Mouse (Mus musculus) cerebellum, adult 9-10 months (tissue): ENCODE measurements around the gene Gsg1.

ENCODE experiments used
- DNase-seq: peaks from one replicate; pipeline ENCODE4 v3.0.0; 2022

Gene Gsg1

GRCm38 (mm10) chr6:135254153-135254552 lies at the start of gene Gsg1:
Gene Gsg1, minus strand, starts transcription at chr6:135254351.
- DNase-seq, result no peak

GRCm38 (mm10) chr6:135302421-135303125 lies 48.4 kb upstream of the Gsg1 start:
- no peak for DNase-seq

DNA sequence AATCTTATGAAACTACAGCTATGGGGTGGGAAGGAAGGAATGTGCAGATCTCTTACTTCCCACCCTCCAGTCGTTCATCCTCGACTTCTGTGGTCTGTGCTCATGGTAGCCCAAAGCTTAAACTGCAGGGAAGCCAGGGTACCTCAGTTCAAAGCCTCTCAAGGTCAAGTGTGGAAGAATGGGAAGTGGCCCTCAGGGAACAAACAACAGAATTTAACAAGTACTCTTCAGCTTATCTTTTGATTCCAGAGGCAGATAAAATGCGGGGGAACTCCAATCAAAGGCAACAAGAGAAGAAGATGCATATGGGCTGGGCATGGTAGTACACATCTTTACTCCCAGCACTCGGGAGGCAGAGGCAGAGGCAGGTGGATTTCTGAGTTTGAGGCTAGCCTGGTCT lies 46.3 kb upstream of the Gsg1 start:
- no peak for DNase-seq

GRCm38 (mm10) chr6:135299024-135299550 lies 44.9 kb upstream of the Gsg1 start:
- DNase-seq, result no peak

GRCm38 (mm10) chr6:135297570-135297969 lies 43.4 kb upstream of the Gsg1 start:
- no peak for DNase-seq

- DNase-seq, result no peak
Measured at GRCm38 (mm10) chr6:135296267-135296666, 42.1 kb upstream of the Gsg1 start.

DNA sequence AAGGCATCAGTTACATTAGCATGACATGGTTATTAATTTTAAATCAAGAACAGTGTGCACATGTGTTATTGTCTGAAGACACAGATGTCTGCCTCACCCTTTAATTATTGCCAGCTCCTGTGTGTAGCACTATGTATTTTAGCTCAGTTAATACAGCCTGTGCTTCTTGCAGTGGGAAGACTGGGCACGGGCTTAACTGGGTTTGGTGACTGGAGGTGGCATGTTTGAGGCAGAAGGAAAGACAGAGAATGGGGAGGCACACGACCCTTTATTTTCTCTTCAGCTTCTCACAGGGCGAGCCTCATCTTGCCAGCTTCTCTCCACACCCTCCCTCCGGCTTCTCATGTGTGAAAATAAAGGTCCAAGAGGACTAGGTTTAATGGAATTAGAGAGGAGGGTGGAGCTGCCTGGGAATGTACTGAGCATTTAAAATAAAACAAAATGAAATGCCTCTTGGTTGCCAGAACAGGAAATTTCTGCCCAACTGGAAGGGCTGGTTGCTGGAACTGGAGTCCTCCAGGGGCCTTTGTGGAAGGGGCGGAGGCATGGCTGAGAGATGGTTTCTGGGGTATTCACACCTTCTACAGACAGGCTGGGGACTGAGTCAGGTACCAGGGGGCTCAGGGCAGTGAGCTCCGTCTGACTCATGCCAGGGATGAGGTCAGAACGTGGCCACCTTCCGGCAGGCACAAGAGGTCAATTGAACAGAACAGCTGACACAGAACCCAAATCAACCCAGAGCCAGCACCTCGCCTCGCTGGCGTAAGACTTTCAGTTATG lies 41.1 kb upstream of the Gsg1 start:
- DNase-seq, result no peak

- DNase-seq, result no peak
Measured at GRCm38 (mm10) chr6:135294150-135294549, 40.0 kb upstream of the Gsg1 start.

- DNase-seq, result no peak
Measured at GRCm38 (mm10) chr6:135292391-135292790, 38.2 kb upstream of the Gsg1 start.

GRCm38 (mm10) chr6:135279856-135280255 lies 25.7 kb upstream of the Gsg1 start:
- DNase-seq, result no peak

GRCm38 (mm10) chr6:135279286-135279685 lies 25.1 kb upstream of the Gsg1 start:
- DNase-seq, result no peak

GRCm38 (mm10) chr6:135278302-135278701 lies 24.2 kb upstream of the Gsg1 start:
- DNase-seq, result no peak

DNA sequence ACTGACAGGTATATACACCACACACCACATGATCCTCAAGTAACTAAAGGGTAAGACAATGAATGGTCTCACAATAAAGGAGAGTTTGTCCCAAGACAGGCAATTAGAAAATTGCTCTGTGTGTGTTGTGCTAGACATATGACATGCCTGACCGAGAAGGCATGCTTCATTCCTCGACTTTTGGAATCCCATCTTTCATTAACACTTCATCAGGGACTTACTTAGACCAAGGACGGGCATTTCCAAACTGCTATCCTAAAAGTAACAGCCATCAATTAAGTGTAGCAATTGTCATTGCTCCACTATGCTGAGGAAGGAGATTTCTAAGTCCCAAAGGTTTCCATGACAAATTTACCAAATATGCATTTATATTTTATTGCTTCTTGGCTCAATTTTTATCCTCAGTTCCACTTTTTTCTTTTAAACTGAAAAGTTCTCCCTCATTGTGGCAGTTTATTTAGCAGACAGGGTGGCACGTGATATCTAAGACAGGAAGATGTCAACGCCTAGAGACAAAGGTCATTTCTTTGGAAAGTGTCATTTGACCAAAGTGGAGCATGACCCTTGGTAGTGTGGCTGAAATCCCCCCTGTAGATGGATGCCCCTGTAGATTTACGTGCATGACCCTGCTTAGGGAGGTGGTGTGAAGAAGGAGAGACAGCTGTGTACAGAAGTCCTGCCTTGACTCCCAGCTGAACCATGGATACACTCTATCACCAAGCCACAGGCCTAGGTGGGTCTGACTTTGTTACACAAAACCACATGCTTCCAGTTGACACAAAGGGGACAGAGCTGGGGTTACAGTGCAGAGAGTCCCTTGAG lies 22.5 kb upstream of the Gsg1 start:
- no peak for DNase-seq

DNA sequence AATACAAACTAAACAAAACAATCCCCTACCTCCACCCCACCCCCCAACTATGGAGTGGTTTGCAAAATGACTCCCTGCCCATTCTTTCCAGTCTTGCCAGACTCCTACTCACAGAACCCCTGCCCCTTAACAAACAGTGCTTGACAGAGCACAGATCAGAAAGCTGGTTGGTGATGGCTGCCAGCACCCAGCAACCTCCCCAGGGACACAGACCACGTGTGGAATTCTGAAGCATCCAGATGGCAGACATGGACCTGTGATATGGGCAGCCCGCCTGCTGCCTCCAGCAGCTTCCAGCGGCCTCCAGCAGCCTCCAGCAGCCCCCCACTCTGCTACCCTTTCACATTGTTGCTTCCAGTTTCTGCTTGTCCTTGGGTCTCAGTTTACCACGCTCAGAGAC lies 21.1 kb upstream of the Gsg1 start:
- DNase-seq, result no peak

DNA sequence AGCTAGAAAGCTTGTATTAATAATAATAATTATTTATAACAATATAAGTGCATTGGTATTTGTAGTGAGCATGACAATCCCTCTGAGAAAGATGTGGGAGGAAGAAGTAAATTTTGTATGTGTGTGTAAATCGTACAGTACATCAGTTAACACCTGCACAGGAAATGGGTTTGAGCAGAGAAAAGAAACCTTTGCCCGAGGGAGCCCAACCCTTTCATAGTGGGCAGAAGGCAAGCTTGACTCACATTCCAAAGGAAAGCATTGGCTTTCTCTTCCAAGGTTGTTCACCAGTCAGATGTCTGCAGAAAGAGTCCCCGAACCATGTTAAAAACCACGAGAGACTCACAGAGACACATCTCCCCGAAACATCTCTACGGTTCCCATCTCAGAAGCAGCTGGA lies 18.9 kb upstream of the Gsg1 start:
- DNase-seq, result no peak

DNA sequence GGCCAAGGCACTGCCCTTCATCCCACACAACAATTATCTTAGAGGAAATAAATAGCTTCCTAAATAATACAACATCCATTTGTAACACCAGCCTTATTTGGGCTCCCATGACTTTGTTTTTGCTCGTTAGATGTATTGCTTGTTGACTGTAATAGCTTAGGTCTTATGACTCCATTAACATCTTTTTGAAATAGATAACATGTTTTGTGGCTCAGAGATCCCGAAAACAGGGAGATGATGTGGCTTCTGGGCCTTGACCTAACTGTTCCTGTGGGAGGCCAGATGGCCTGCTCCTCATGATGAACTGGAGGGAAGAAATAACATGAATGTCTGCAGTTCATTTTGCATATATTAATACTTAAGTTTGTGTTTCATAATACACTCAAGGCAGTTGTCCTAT lies 17.6 kb upstream of the Gsg1 start:
- no peak for DNase-seq

- no peak for DNase-seq
Measured at GRCm38 (mm10) chr6:135269626-135270025, 15.5 kb upstream of the Gsg1 start.

DNA sequence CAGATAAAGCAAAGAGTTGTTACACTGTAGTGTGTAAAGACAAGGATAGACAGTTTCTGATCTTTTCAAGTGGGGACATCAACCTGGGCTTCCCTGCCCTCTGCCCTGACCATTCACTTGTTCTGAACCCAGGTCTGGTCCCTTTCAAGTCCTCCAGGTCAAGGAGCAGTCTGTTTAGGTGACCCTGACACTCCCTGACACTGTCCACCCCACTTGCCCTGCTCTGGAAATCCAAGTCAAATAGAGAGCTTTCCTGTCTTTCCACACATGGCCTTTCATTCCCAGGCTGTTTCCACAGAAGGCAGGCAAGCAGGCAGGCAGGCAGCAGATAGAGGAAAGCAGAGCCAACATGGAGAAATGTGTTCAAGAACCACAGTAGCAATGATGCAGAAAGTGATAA lies 14.2 kb upstream of the Gsg1 start:
- DNase-seq, result no peak

DNA sequence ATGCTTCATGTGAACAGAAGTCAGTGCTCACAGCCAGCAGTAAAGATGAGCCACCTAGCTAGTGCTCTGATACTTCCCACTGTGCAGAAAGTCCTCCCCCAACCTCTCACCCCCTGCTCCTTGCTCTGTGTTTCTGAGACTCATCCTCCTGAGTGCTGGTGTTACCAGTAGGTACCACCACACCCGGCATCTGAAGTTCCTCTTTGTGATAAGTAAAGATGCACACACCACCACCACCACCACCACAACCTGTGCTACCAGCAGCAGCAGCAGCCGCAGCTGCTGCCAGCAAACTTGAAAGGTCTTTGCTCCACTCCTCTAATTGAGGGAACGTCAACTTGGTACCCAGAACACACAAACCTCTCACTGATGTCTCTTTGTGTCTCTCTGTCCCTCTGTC lies 13.1 kb upstream of the Gsg1 start:
- DNase-seq, result no peak

DNA sequence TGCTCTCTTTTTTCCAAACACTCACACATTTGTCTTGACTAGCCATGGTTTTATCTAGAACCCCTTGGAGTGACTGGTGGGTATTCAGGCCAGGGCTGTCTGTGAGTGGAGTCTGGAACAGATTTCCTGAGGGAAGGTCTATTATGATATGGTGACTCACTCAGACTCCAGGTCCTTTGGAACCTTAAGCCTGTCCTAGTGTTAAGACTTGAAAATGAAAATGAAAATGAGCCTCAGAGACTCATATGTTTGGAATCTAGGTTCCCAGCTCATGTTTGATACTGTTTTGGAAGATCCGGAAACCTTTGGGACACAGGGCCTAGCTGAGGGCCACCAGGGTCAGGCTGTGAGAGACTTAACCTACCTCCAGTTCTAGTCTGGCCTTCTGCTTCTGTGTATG lies 11.9 kb upstream of the Gsg1 start:
- no peak for DNase-seq

DNA sequence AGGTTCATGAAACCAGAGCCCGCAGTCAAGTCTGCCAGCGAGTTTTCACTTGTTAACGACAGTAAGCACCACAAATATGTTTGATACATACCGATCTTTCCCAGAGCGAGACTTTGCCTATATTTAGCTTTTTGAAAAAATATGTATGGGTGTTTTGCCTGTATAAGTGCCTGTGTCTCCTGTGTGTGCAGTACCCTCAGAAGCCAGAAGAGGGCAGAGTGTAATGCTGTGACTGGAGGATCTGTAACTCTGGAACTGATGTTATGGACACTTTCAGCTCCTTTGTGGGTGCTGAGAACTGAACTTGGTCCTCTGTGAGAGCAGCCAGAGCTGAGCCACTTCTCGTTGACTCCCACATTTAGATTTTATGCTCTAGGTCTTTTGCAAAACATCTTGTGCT lies 10.0 kb upstream of the Gsg1 start:
- DNase-seq, result no peak

DNA sequence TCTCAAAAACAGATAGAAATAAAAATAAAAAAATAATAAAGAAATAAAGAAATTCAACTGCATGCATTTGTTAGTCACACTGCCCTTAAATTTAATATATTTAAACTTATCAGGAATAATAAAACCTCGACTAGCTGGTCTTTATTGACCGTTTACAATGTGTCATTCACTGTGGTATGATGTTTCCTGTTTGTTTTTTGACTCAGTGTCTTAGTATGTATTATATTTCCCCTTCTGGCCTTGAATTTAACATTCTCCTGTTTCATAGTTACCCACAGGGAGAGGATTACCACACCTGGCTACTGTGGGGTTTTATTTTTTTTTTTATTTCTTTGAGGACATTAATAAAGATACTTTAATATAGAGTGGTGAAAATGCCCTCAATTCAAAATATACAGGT lies 8.4 kb upstream of the Gsg1 start:
- DNase-seq, result no peak

DNA sequence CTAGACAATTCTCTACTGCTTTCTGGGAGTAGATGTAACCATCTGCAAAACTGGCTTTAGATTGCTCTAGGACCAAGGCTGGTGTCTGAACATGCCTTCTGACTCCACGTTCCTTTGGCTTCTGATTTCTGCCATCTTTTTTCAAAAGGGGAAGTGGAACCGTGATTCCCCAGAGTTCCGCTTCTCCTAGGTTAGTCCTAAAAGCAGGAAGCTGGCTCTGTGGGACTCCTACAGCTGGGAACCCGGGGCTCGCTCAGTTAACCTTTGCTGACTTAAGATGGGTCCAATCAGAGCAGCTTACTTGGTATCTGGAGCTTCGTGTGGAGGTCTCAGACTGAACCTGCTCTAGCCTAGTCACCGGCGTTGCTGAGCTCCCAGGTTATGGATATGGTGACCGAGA lies 7.0 kb upstream of the Gsg1 start:
- no peak for DNase-seq

DNA sequence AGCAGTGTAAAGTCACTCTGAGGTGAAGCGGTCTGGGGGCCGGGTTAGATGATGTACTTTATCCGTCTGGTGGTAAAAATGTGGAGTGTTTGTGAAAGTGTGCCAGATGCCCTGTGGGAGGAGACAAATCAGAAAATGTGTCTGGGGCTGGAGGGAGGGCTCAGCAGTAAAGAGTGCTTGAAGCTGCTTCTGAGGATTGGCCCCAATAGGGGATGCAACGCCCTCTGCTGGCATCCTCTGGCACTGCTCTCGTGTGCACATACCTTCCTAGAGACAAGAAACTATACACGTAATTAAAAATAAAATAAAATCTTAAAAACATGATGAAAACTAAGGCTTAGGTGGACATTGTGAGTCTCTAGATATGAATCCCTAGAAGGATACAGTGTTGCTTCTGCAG lies 6.3 kb upstream of the Gsg1 start:
- no peak for DNase-seq
